Mouse (Mus musculus): ENCODE results near the gene Nkx6-2.

DNA sequence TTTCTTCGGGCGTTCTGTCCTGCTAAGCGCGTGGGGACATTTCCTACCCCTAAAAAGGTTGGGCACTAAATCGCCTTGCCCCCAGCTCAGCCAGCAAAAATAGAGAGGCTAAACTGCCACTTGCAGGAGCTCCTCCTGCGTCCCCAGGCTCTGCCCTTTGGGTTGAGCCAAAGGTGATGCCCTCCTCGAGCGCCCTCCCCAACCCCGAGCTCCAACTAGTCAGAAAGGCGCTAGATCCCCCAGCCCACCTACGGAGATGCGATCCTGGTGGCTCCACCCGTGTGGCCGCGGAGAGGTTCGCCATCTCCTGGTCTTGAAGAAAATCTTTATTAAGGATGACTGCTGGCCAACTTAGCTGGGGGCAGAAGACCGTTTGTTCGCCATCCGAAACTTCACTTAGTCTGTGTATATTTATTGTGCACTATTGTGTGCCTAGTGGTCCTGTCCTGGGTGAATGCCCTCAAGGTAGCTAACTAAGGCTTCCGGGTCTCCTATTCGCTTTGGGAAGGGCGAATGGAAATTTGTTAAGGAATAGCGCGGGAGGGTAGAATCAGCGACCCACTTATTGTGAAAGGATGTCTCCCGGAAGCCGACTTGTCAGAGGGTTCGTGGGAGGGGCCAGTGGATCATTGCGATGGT lies 2.7 kb upstream of the Nkx6-2 start:
- TF ChIP-seq CTCF (IDR thresholded peaks at IDR 0.05; ENCODE audit: low read depth) (0 out of 2 replicates have a peak, but pooled peaks have one; percentile 20), EP300 (optimal IDR thresholded peaks at IDR 0.05) (no peak)
